Mouse (Mus musculus) limb, embryonic 14.5 days (tissue): ENCODE data around the gene Fmnl3. TPM values are rescaled to one million over a fixed set of nuclear protein-coding genes. Genes with fewer than 3 reads are reported as not detected.
A peak's percentile ranks its signal among the peaks of the same experiment; 100 is the strongest.

Source experiments
- ATAC-seq: fragments of 200-750 bp; cut with Nextera tagmentation; 2 replicates; pipeline ENCODE4 v1.8.0; 2017; ENCODE audit warnings: low read depth, moderate number of reproducible peaks, moderate TSS enrichment; ENCODE audit not compliant: low FRiP score
- DNase-seq: peaks from one replicate; pipeline ENCODE4 v3.0.0-alpha.2; 2015; ENCODE audit warnings: low spot score
- H3K27ac ChIP-seq: fragments of 300-500 bp; sonication (generic); replicated peaks from 2 replicates; pipeline ENCODE4 v1.5.1; 2014; ENCODE audit warnings: low read depth, mild to moderate bottlenecking, low read length, moderate library complexity, mixed read lengths
- H3K27me3 ChIP-seq: fragments of 300-500 bp; sonication (generic); 2 replicates; pipeline ENCODE4 v1.6.1; 2014; ENCODE audit warnings: low read length, mixed read lengths; ENCODE audit not compliant: control insufficient read depth, insufficient read depth
- H3K36me3 ChIP-seq: fragments of 300-500 bp; sonication (generic); 2 replicates; pipeline ENCODE4 v1.6.1; 2014; ENCODE audit warnings: mild to moderate bottlenecking, low read length, moderate library complexity, mixed read lengths; ENCODE audit not compliant: control insufficient read depth, insufficient read depth
- H3K4me1 ChIP-seq: fragments of 300-500 bp; sonication (generic); 2 replicates; pipeline ENCODE4 v1.6.1; 2014; ENCODE audit warnings: antibody characterized with exemption, low read length, mixed read lengths; ENCODE audit not compliant: control insufficient read depth, insufficient read depth
- H3K4me2 ChIP-seq: fragments of 300-500 bp; sonication (generic); replicated peaks from 2 replicates; pipeline ENCODE4 v1.6.1; 2014; ENCODE audit warnings: low read depth, mild to moderate bottlenecking, low read length, moderate library complexity; ENCODE audit not compliant: severe bottlenecking
- H3K4me3 ChIP-seq: fragments of 300-500 bp; sonication (generic); replicated peaks from 2 replicates; pipeline ENCODE4 v1.5.1; 2014; ENCODE audit warnings: low read length
- H3K9ac ChIP-seq: fragments of 300-500 bp; sonication (generic); 2 replicates; pipeline ENCODE4 v1.6.1; 2014; ENCODE audit warnings: mild to moderate bottlenecking, low read depth, low read length, moderate library complexity; ENCODE audit not compliant: severe bottlenecking
- H3K9me3 ChIP-seq: fragments of 300-500 bp; sonication (generic); 2 replicates; pipeline ENCODE4 v1.6.1; 2016; ENCODE audit warnings: low read length; ENCODE audit not compliant: control insufficient read depth
- POLR2A ChIP-seq: fragments of 200-500 bp; IDR thresholded peaks from 2 replicates; pipeline ENCODE4 v1.8.0; 2012; ENCODE audit warnings: inconsistent platforms, mild to moderate bottlenecking, moderate library complexity, borderline replicate concordance; ENCODE audit not compliant: insufficient read depth, insufficient read length; ENCODE audit errors: extremely low read depth
- WGBS: fragments of 180-500 bp; shearing (Covaris S2); extraction: QIAGEN DNeasy Blood & Tissue Kit; methylation state at CpG from one replicate; pipeline ENCODE4 v1.1.7; 2014; 5-methylcytosine and 5-hydroxymethylcytosine counted together
- polyA plus RNA-seq, 2 experiments: library from polyadenylated mRNA; depleted of rRNA in 1 of 2; stranded (reverse) in 1 of 2; unstranded in 1 of 2; fragments of >200 nt; fragmentation: Nextera tagmentation in 1 of 2; extraction: Ambion mirVana in 1 of 2; gene quantifications; 2 replicates each; pipeline versions ENCODE4 v1.2.1 to v1.2.3; 2012 to 2014

Gene Fmnl3
- polyA plus RNA-seq, 2 experiments: 19.8 to 55.0 TPM

DNA sequence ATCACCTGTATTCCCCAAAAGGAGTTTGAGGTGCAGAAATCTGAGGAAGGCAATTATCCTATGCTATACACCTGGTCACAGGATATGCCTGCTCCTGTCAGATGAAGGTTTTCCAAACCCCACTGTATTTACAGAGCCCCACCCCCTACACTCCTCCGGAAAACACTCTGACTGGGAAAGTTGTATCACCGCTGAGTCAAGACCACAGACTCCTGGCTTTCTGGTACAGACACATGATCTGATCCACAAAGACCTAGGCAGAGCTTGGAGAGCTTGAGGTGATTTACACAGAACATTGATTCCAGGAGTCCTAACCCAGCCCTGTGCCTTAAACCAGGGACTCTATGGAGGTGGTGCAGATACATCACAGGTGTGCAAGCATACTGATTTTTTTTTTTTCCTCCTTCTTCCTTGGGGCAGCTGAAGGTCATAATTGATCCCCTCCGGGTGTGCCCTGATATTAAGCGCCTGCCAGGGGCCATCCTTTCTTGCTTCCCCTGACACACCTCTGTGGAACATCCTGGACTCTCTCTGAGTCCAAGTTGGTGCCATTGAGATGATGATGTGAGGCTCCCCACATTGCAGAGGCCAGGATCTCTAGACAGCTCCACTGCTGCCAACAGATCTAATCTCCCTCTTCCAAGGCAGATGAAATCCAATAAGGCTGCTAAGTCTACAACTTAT is 1.6 kb downstream of the Fmnl3 start:
- Histone ChIP-seq H3K4me2 (peak overlapping the region; percentile 54), H3K9me3 (no peaks in the 10 kb centered on the region), H3K4me1 (peaks cover 18% of the 10 kb centered on the region), H3K27me3 (no peaks in the 10 kb centered on the region), H3K9ac (peak overlapping the region; percentile 32; the same call in 1 of the 2 replicates), H3K27ac (no peak overlapping the region), H3K4me3 (peak overlapping the region; percentile 77), H3K36me3 (no peaks in the 10 kb centered on the region)
- 31% methylated on average over 4 of the region's 4 CpGs for WGBS
- ATAC-seq: no peak
- no peak for DNase-seq
- no peak for TF ChIP-seq POLR2A

DNA sequence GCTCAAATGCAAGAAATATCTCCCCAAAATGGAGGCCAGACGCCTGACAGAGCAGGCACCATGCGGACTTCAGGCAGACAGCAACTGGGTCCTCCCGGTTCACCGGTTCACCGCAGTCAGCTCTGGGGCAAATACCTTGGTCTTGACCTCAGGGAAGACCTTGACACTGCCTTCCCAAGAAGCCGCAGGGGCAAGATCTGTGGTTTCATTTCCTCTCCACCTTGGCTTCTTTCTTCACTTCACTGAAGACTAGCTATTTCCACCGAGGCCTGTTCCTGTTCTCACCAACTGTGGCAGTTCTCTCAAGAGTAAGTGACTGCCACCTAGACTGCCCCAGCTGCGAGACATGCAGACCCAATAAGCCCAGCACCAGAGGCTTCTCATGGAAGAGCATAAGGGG is 5.4 kb downstream of the Fmnl3 start:
- 62% methylated on average over 8 of the region's 8 CpGs for WGBS
- Histone ChIP-seq H3K27me3 (no peaks in the 10 kb centered on the region), H3K4me3 (no peak overlapping the region), H3K9ac (no peak overlapping the region), H3K36me3 (no peaks in the 10 kb centered on the region), H3K4me1 (peaks cover 22% of the 10 kb centered on the region), H3K9me3 (no peaks in the 10 kb centered on the region), H3K4me2 (no peak overlapping the region), H3K27ac (no peak overlapping the region)
- no peak for TF ChIP-seq POLR2A
- ATAC-seq (no peak), DNase-seq (no peak)

DNA sequence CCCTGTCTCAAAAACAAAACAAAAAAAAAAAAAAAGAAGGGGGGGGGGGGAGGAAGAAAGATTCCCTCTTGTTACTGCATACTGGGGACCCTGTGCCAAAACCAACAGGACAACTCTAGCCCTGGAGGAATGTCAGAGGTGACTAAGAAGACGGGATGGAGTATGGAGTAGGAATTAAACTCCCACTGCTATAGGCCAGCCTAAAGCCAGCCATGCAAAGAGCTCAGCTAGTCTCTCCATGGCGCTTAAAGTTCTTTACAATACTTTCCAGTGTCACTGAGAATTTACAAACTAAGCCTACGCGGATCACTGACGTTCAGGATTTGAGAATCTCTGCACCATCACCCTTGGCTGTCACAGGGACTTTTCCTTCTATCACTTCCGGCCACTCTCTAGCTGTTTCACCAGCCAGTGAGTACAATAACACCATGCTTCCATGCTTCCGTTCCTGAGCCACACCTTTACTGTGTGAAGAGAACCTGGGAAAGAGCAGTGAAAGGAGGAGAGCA is 6.2 kb downstream of the Fmnl3 start:
- Histone ChIP-seq H3K4me1 (peaks cover 22% of the 10 kb centered on the region), H3K4me3 (no peak overlapping the region), H3K4me2 (no peak overlapping the region), H3K9ac (no peak overlapping the region), H3K27ac (0 out of 2 replicates have a peak overlapping the region, but pooled peaks have one; percentile 22), H3K9me3 (no peaks in the 10 kb centered on the region), H3K36me3 (no peaks in the 10 kb centered on the region), H3K27me3 (no peaks in the 10 kb centered on the region)
- WGBS: 74% methylated on average over 7 of the region's 7 CpGs
- ATAC-seq (no peak), DNase-seq (no peak)
- no peak for TF ChIP-seq POLR2A

DNA sequence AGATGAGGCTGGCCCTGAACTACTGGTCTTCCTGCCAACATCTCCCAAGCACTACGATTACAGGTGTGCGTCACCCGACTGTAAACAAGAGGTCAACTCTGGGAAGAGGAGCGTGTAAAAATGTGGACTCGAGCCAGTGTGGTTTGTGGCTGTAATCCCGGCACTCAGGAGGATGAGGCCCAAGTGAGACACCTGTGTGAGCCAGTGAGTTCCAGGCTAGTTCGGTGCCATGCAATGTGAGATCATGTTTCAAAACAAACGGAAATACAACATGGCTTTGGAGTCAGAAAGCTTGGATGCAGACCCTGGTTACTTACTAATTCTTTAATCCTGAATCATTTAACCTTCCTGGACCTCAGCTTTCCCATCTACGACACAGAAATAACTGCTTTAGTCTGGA is 11.3 kb downstream of the Fmnl3 start:
- no peak overlapping the region for H3K4me3 ChIP-seq
- no peak for TF ChIP-seq POLR2A
- peaks cover 13% of the 10 kb centered on the region for H3K4me1 ChIP-seq
- H3K27ac ChIP-seq: no peak overlapping the region
- H3K9me3 ChIP-seq: no peaks in the 10 kb centered on the region
- H3K27me3 ChIP-seq: no peaks in the 10 kb centered on the region
- no peaks in the 10 kb centered on the region for H3K36me3 ChIP-seq
- WGBS: 70% methylated on average over 9 of the region's 9 CpGs
- H3K9ac ChIP-seq: no peak overlapping the region
- ATAC-seq (no peak), DNase-seq (no peak)
- no peak overlapping the region for H3K4me2 ChIP-seq

DNA sequence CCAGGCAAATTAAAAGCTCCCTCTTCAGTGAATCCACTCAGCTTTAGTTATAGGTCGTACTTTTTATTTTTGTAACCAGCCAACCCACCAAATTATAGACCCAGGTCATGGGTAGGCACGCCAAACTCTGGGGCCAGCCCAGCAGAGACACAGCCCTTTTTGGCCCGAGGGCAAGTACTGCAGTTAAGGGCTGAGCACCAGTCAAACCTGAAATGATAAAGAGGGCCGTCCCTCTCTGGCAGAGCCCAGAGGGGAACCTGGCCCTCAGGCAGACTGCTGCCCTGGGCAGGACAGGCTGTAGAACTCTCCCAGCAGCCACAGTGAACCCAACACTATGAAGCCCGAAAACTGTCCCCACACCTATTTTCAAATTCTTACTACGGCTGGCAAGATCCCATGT is 13.8 kb downstream of the Fmnl3 start:
- no peak overlapping the region for H3K27ac ChIP-seq
- ATAC-seq: no peak
- TF ChIP-seq POLR2A: no peak
- H3K36me3 ChIP-seq: no peaks in the 10 kb centered on the region
- H3K4me1 ChIP-seq: peaks cover 8% of the 10 kb centered on the region; the same call in 1 of the 2 replicates
- no peaks in the 10 kb centered on the region for H3K9me3 ChIP-seq
- no peak overlapping the region for H3K4me3 ChIP-seq
- no peak for DNase-seq
- no peak overlapping the region for H3K4me2 ChIP-seq
- H3K27me3 ChIP-seq: no peaks in the 10 kb centered on the region
- WGBS: 56% methylated on average over 6 of the region's 6 CpGs
- H3K9ac ChIP-seq: no peak overlapping the region
